Mouse (Mus musculus) liver, embryonic 11.5 days (tissue): ENCODE results near the gene Hcfc1r1. TPM values are rescaled to one million over a fixed set of nuclear protein-coding genes. Genes with fewer than 3 reads are reported as not detected.

Experiments used
- ATAC-seq: fragments of 200-750 bp; cut with Nextera tagmentation; replicated peaks from 2 replicates; pipeline ENCODE4 v1.8.0; 2017; ENCODE audit warnings: moderate number of reproducible peaks, mild to moderate bottlenecking, moderate TSS enrichment, moderate library complexity; ENCODE audit not compliant: low FRiP score
- DNase-seq: peaks from one replicate; pipeline ENCODE4 v3.0.0-alpha.2; 2017; ENCODE audit warnings: low spot score
- H3K27ac ChIP-seq: fragments of 300-500 bp; sonication (generic); 2 replicates; pipeline ENCODE4 v1.5.1; 2014; ENCODE audit warnings: mild to moderate bottlenecking, low read depth, low read length, control low read depth
- H3K27me3 ChIP-seq: fragments of 300-500 bp; sonication (generic); replicated peaks from 2 replicates; pipeline ENCODE4 v1.6.1; 2014; ENCODE audit warnings: low read length, mixed read lengths; ENCODE audit not compliant: control insufficient read depth, insufficient read depth
- H3K36me3 ChIP-seq: fragments of 300-500 bp; sonication (generic); 2 replicates; pipeline ENCODE4 v1.6.1; 2014; ENCODE audit warnings: mild to moderate bottlenecking, low read length, moderate library complexity, mixed read lengths; ENCODE audit not compliant: control insufficient read depth, insufficient read depth
- H3K4me1 ChIP-seq: fragments of 300-500 bp; sonication (generic); replicated peaks from 2 replicates; pipeline ENCODE4 v1.6.1; 2014; ENCODE audit warnings: low read length, mixed read lengths; ENCODE audit not compliant: control insufficient read depth, insufficient read depth
- H3K4me2 ChIP-seq: fragments of 300-500 bp; sonication (generic); 2 replicates; pipeline ENCODE4 v1.6.1; 2014; ENCODE audit warnings: mild to moderate bottlenecking, control low read depth, moderate library complexity
- H3K4me3 ChIP-seq: fragments of 300-500 bp; sonication (generic); 2 replicates; pipeline ENCODE4 v1.5.1; 2014; ENCODE audit warnings: low read depth, low read length, control low read depth
- H3K9ac ChIP-seq: fragments of 300-500 bp; sonication (generic); 2 replicates; pipeline ENCODE4 v1.6.1; 2014; ENCODE audit warnings: low read depth, low read length, control low read depth
- H3K9me3 ChIP-seq: fragments of 300-500 bp; sonication (generic); 2 replicates; pipeline ENCODE4 v1.6.1; 2016; ENCODE audit warnings: low read length, inconsistent platforms, mixed read lengths; ENCODE audit not compliant: control insufficient read depth
- WGBS: fragments of 180-500 bp; shearing (Covaris S2); extraction: QIAGEN DNeasy Blood & Tissue Kit; methylation state at CpG from one replicate; pipeline ENCODE4 v1.1.7; 2014; 5-methylcytosine and 5-hydroxymethylcytosine counted together
- polyA plus RNA-seq: library from polyadenylated mRNA; unstranded; fragments of >200 nt; fragmentation: Nextera tagmentation; extraction: Ambion mirVana; gene quantifications from 2 replicates; pipeline ENCODE4 v1.2.1, GENCODE M21; 2014

Hcfc1r1 gene
- polyA plus RNA-seq, 1 experiment from 2014 or later: 36.6 TPM

DNA sequence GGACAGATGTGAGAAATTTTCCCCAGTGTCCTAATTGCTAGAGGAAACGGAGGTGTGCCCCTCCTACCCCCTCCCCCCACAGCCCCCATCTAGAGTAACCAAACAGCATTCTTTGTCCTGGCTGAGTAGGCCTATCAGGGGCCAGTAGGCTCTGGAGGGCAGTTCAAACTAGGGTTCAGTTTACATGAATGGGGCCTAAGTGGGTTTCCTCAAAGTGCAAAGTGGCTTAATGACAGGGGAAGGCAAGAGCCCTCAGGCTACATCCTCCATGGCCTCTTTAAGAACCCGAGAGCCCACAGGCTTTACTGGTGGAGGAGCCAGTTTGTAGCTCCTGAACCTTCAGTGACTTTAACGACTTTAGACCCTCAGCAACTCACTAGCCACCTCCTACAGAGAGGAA lies 22.4 kb downstream of the Hcfc1r1 start:
- no peak overlapping the region for H3K9ac ChIP-seq
- no peak for ATAC-seq
- H3K9me3 ChIP-seq: no peaks in the 10 kb centered on the region
- WGBS: 17% methylated on average over 3 of the region's 3 CpGs
- no peak for DNase-seq
- peaks cover 47% of the 10 kb centered on the region for H3K27me3 ChIP-seq
- no peak overlapping the region for H3K4me2 ChIP-seq
- no peaks in the 10 kb centered on the region for H3K36me3 ChIP-seq
- H3K4me3 ChIP-seq: no peak overlapping the region
- H3K27ac ChIP-seq: no peak overlapping the region
- H3K4me1 ChIP-seq: peaks cover 3% of the 10 kb centered on the region; the same call in 1 of the 2 replicates

DNA sequence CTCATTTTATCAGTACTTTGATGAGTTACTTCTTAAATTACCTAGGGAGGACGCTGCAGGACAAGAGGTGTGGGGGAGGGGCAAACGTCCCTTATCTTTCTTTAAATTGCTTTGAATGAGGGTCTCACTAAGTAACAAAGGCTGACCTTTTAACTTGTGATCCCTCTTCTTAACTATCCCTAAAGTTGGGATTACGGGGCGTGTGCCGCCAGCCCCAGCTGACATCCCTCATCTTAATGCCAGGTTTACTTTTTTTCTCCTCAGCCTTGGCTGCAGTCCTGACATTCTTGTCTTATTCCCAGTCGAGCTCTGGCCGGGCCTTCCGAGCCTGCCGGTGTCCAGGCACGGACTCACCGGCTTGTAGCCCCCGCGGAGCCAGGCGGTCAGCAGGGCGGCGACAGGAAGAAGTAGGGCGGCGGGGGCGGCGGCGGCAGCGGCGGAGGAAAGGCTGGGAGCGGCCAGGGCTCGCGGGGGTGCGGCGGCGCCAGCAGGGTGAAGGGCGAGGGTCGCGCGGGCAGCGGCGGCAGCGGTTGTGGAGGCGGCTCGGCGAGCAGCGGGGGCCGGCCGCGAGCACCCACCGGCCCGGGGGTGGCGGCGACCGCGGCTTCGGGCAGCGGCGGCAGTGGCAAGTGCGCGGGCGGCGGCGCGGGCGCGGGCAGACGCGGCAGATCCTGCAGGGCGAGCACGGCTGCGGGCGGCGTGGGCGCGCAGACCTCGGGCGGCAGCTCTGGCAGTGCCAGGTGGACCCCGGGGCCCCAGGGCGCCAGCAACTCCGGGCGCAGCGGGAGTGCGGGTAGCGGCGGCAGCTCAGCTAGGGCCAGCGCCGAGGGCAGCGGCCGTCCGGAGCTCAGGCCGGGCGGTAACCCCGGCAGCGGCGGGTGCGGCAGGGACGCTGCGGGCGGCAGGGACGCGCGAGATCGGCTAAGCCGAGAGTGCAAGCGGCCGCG lies 26.0 kb downstream of the Hcfc1r1 start:
- peak overlapping the region; percentile 98 for H3K4me2 ChIP-seq
- DNase-seq: peak; percentile 58
- H3K9ac ChIP-seq: peak overlapping the region; percentile 50
- WGBS: under 1% methylated on average over 95 of the region's 101 CpGs
- H3K36me3 ChIP-seq: no peaks in the 10 kb centered on the region
- no peak overlapping the region for H3K27ac ChIP-seq
- H3K4me3 ChIP-seq: peak overlapping the region; percentile 72
- peaks cover 44% of the 10 kb centered on the region for H3K27me3 ChIP-seq
- no peak; the same call in none of the 2 replicates for ATAC-seq
- H3K4me1 ChIP-seq: peaks cover 3% of the 10 kb centered on the region; the same call in 1 of the 2 replicates
- no peaks in the 10 kb centered on the region for H3K9me3 ChIP-seq

DNA sequence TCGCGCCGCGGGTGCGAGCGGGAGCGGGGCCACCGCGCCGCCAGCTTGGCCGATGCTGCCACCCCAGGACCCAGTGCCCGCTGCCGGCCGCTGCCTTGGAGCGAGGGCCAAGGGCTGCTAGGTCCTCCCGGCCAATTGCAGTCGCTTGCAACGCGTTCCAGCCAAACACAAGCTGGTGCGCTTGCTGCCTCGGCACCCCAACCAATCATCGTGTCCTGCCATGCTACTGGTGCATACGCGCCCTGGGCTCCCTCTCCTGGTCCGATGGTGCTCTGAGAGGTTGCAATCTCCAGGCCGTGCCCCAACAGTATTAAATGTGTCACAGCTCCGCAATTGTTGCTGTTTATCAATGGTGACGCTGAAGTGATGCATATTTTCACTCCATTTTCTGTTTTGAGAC lies 26.7 kb downstream of the Hcfc1r1 start:
- no peak overlapping the region for H3K27ac ChIP-seq
- no peak overlapping the region for H3K9ac ChIP-seq
- DNase-seq: peak; percentile 73
- peak overlapping the region; percentile 72 for H3K4me3 ChIP-seq
- no peaks in the 10 kb centered on the region for H3K36me3 ChIP-seq
- H3K4me1 ChIP-seq: peaks cover 3% of the 10 kb centered on the region; the same call in 1 of the 2 replicates
- H3K4me2 ChIP-seq: peak overlapping the region; percentile 98
- H3K9me3 ChIP-seq: no peaks in the 10 kb centered on the region
- 0% methylated on average over 16 of the region's 28 CpGs for WGBS
- ATAC-seq: peak; percentile 93
- peaks cover 42% of the 10 kb centered on the region for H3K27me3 ChIP-seq

DNA sequence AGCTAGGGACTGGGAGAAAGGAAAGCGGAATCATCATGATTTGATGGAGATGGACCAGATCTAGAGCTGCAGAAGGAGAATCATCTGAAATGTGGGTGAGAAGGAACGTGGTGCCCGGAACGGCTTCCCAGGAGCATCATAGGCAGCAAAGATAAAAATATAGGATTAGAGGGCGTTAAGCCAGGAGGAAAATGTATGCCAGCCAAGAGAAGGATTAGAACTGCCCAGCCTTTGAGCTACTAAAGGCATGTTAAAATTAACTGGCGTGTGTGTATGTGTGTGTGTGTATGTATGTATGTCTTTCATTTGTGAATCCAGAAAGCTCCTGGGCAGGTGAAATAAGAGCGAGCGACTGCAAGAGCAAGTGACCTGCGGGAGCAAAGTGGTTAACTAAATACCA lies 29.9 kb downstream of the Hcfc1r1 start:
- 80% methylated on average over 9 of the region's 9 CpGs for WGBS
- Histone ChIP-seq H3K36me3 (no peaks in the 10 kb centered on the region), H3K27ac (no peak overlapping the region), H3K4me1 (0 out of 2 replicates have a peak, but pooled peaks cover 3% of the 10 kb centered on the region), H3K4me2 (no peak overlapping the region), H3K9me3 (no peaks in the 10 kb centered on the region), H3K9ac (no peak overlapping the region), H3K4me3 (no peak overlapping the region), H3K27me3 (peaks cover 32% of the 10 kb centered on the region)
- ATAC-seq (no peak), DNase-seq (no peak)

DNA sequence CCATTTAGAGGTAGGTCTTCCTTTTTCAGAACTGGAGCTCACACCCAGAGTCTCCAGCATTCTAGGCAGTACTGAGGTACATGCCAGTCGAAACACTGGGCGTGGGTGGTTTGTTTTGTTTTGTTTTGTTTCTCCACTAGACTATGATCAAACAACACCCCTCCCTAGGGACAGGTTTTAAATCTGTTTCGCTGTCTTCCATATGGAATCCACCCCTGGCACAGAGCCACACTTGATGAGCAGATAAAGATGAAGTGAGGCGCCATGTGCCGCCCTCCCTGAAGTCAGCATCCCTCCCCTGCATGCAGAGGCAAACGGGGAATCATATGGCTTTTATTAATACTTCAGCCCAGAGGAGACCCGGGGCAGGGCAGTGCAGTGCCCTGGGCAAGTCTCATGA lies 31.3 kb downstream of the Hcfc1r1 start:
- Histone ChIP-seq H3K27ac (no peak overlapping the region), H3K36me3 (no peaks in the 10 kb centered on the region), H3K4me2 (no peak overlapping the region), H3K9me3 (no peaks in the 10 kb centered on the region), H3K9ac (no peak overlapping the region), H3K27me3 (peaks cover 17% of the 10 kb centered on the region), H3K4me1 (no peaks in the 10 kb centered on the region), H3K4me3 (no peak overlapping the region)
- ATAC-seq (no peak), DNase-seq (no peak)
- WGBS: 62% methylated on average over 7 of the region's 7 CpGs

DNA sequence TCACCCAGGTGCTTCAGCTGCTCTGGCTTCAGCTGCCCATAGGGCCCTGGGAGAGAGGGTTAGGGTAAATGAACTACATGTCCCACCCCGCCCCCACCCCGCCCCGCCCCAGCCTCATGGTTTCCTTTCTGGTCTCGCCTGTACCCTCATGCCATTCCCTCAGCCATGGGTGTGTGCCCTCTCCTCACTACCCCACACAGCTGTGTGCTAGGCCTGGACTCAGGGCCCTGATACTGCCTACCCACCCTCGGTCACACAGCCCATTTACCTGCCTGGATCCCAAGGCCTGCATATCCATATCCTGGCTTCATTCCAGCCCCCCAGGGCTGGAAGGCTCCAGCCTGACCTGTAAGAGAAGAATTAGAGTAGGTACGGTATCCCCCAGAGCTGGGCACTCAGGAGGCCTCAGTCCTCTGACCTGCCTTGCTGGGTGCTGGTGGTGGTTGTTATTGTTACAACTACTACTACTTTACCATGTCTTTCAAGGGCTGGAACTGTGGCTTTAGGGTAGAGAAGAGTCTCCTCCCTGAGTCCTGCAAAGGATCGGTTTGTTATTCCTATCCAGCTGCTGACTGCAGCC lies 32.2 kb downstream of the Hcfc1r1 start:
- DNase-seq (no peak), ATAC-seq (no peak)
- no peaks in the 10 kb centered on the region for H3K9me3 ChIP-seq
- H3K4me3 ChIP-seq: no peak overlapping the region
- H3K27ac ChIP-seq: no peak overlapping the region
- no peak overlapping the region for H3K4me2 ChIP-seq
- WGBS: 70% methylated on average over 7 of the region's 7 CpGs
- peaks cover 10% of the 10 kb centered on the region for H3K27me3 ChIP-seq
- H3K9ac ChIP-seq: no peak overlapping the region
- H3K36me3 ChIP-seq: no peaks in the 10 kb centered on the region
- no peaks in the 10 kb centered on the region for H3K4me1 ChIP-seq

DNA sequence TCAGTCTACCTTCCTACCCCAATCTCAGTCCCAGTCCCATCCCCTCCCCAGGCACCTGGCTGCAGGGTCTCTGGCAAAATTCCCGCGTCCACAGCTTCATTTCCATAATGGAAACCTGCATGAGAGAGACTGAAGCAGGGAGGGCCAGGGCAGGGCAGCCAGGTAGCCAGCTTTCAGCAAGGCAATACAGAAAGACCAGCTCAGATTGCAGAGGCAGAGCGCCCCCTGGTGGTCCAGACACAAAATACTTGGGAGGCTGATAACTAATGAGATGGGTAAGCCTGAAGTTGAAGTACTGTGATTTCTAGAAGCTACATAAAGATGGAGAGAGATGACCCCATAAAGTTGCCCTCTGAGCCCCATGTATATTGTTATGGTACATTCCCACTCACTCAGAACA lies 32.8 kb downstream of the Hcfc1r1 start:
- H3K27me3 ChIP-seq: peaks cover 4% of the 10 kb centered on the region
- H3K9me3 ChIP-seq: no peaks in the 10 kb centered on the region
- ATAC-seq (peak; percentile 60; the same call in 1 of the 2 replicates), DNase-seq (peak; percentile 71)
- H3K4me2 ChIP-seq: no peak overlapping the region
- H3K4me1 ChIP-seq: no peaks in the 10 kb centered on the region
- H3K4me3 ChIP-seq: no peak overlapping the region
- H3K27ac ChIP-seq: no peak overlapping the region
- H3K36me3 ChIP-seq: no peaks in the 10 kb centered on the region
- H3K9ac ChIP-seq: no peak overlapping the region
- 0% methylated on average over 3 of the region's 3 CpGs for whole genome bisulfite sequencing

DNA sequence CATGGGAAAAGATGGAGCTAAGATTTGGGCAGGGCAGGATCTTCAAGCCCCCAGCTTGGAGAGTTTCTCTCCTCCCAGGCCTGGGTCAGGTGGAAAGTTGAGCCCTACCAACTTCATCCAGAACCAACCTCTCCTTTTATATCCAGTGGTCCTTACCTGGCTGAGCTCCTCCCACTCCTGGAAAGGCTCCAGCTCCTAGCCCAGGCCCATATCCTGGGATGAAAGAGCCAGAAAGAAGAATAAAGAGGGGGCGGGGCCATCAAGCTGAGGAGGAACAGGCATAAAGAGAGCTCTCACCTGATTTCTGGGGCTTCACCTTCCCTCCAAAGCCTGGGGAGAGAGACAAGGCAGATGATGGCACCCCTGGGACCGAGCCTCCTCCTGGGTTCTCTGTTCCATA lies 43.6 kb downstream of the Hcfc1r1 start:
- H3K27ac ChIP-seq: no peak overlapping the region
- H3K9me3 ChIP-seq: no peaks in the 10 kb centered on the region
- H3K4me2 ChIP-seq: no peak overlapping the region
- no peaks in the 10 kb centered on the region for H3K27me3 ChIP-seq
- no peak overlapping the region for H3K4me3 ChIP-seq
- ATAC-seq: no peak
- no peak overlapping the region for H3K9ac ChIP-seq
- no peaks in the 10 kb centered on the region for H3K4me1 ChIP-seq
- no peaks in the 10 kb centered on the region for H3K36me3 ChIP-seq
- no peak for DNase-seq
- WGBS: 51% methylated on average over 2 of the region's 2 CpGs
